ENCODE assay signal across 8 mouse cellular contexts in the genomic region with DNA sequence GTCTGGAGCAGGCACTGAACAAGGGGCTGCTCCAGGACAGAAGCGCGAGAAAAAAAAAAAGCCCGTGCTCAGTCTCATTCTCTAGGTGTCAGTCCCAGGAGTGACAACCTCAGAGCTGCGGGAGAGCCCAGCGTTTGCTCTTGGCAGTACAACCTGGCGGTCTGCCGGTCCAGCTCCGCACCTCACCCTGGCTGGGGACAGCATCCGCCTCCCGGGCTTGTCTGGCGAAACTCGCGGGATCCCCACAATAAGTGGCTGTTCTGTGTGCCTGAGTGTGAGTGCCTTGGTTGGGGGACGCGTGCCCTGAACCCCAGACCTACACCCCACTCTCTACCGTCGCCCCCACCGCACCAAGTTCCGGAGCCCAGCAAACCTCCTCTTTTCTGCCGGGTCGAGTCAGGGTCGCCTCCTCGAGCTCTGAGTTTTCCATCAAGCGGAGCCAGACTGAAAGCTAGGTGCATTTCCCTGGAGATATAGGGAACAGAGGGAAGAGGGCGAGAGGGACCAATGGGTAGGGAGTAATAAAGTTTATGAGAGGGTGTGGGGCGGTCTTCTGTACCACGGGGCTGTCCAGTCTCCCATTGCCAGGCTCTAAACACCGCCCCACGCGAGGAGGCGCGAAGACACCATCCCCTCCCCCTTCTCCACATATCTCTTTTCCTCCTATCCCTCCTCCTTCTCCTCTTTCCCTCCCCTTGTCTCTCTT. TPM values are rescaled to one million over a fixed set of nuclear protein-coding genes. Genes with fewer than 3 reads are reported as not detected.
DNase-seq lines count a peak whose midpoint lies in the region; ATAC-seq and TF ChIP-seq lines count a peak whose summit lies in the region.

No protein-coding gene starts in this region.

- H3K9ac ChIP-seq in heart, embryonic 14.5 days (ENCODE audit: low read length) = no peak overlapping the region
- H3K9ac ChIP-seq in forebrain, postnatal 0 days = no peak overlapping the region

- WGBS in heart, embryonic 14.5 days = under 1% methylated on average over 32 of the region's 32 CpGs
- WGBS in forebrain, postnatal 0 days = 1% methylated on average over 31 of the region's 32 CpGs
- under 1% methylated on average over 32 of the region's 32 CpGs for WGBS in cerebellum, adult 2 months

- H3K4me1 ChIP-seq in heart, embryonic 14.5 days (ENCODE audit: control insufficient read depth in 2 of 2, insufficient read depth in 2 of 2, low read length in 2 of 2) = peaks cover 10 to 11% of the 10 kb centered on the region in 2 experiments
- peaks cover 62% of the 10 kb centered on the region for H3K4me1 ChIP-seq in E14TG2a.4 (replicated peaks; ENCODE audit: low read depth, low read length)
- peaks cover 9% of the 10 kb centered on the region for H3K4me1 ChIP-seq in forebrain, postnatal 0 days (ENCODE audit: insufficient read depth)
- no peaks in the 10 kb centered on the region for H3K4me1 ChIP-seq in cerebellum, adult 2 months (ENCODE audit: control insufficient read depth, insufficient read depth, low read length)

- H3K4me3 ChIP-seq in heart, embryonic 14.5 days (ENCODE audit: control insufficient read depth in 1 of 2, insufficient read depth in 1 of 2, low read depth in 1 of 2, low read length in 2 of 2) = peak overlapping the region; percentile 24 to 48
- peak overlapping the region; percentile 72 for H3K4me3 ChIP-seq in E14TG2a.4 (replicated peaks; ENCODE audit: low read length)
- peak overlapping the region; percentile 30 for H3K4me3 ChIP-seq in forebrain, postnatal 0 days (ENCODE audit: low read depth, low read length)
- H3K4me3 ChIP-seq in cerebellum, adult 2 months (replicated peaks; ENCODE audit: insufficient read depth, low read depth, low read length) = no peak overlapping the region

- peak overlapping the region; percentile 81 for H3K4me2 ChIP-seq in heart, embryonic 14.5 days (ENCODE audit: low read length)
- peak overlapping the region; percentile 49 for H3K4me2 ChIP-seq in forebrain, postnatal 0 days (ENCODE audit: low read depth)

- H3K27ac ChIP-seq in heart, embryonic 14.5 days (replicated peaks in 1 of 2; ENCODE audit: control insufficient read depth in 1 of 2, insufficient read depth in 1 of 2, low read depth in 2 of 2, low read length in 2 of 2) = no peak overlapping the region
- no peak overlapping the region for H3K27ac ChIP-seq in forebrain, postnatal 0 days (ENCODE audit: low read depth, low read length)
- H3K27ac ChIP-seq in cerebellum, adult 2 months (ENCODE audit: insufficient read depth, low read length) = no peak overlapping the region

- TF ChIP-seq POLR2A in cerebellum, adult 2 months (IDR thresholded peaks at IDR 0.05; ENCODE audit: borderline replicate concordance, insufficient read depth, low read length) = no peak

- no peaks in the 10 kb centered on the region for H3K9me3 ChIP-seq in heart, embryonic 14.5 days (ENCODE audit: control insufficient read depth, low read length)
- no peaks in the 10 kb centered on the region for H3K9me3 ChIP-seq in E14TG2a.4 (ENCODE audit: low read length)
- no peaks in the 10 kb centered on the region for H3K9me3 ChIP-seq in forebrain, postnatal 0 days (ENCODE audit: low read length)

- peaks cover 98% of the 10 kb centered on the region for H3K27me3 ChIP-seq in heart, embryonic 14.5 days (ENCODE audit: control insufficient read depth, insufficient read depth, low read length)
- H3K27me3 ChIP-seq in E14TG2a.4 (ENCODE audit: insufficient read depth, low read length) = peaks cover 98% of the 10 kb centered on the region
- H3K27me3 ChIP-seq in forebrain, postnatal 0 days (ENCODE audit: insufficient read depth, low read length) = peaks cover 97% of the 10 kb centered on the region
- H3K27me3 ChIP-seq in cerebellum, adult 2 months (ENCODE audit: control insufficient read depth, insufficient read depth, low read length) = peaks cover 25% of the 10 kb centered on the region; the same call in 1 of the 2 replicates

- ATAC-seq in heart, embryonic 14.5 days (ENCODE audit: insufficient number of reproducible peaks, insufficient read depth, low FRiP score, low read depth) = peak; percentile 16; the same call in 1 of the 2 replicates
- ATAC-seq in forebrain, postnatal 0 days = 0 out of 2 replicates have a peak, but pooled peaks have one; percentile 25
- 0 out of 2 replicates have a peak, but pooled peaks have one; percentile 4 for ATAC-seq in megakaryocyte progenitor cell, adult 5-6 weeks (replicated peaks; ENCODE audit: poor library complexity)

- H3K36me3 ChIP-seq in heart, embryonic 14.5 days (ENCODE audit: control insufficient read depth, insufficient read depth, low read length) = no peaks in the 10 kb centered on the region
- no peaks in the 10 kb centered on the region for H3K36me3 ChIP-seq in E14TG2a.4 (ENCODE audit: insufficient read depth, low read length)
- H3K36me3 ChIP-seq in forebrain, postnatal 0 days (ENCODE audit: insufficient read depth) = no peaks in the 10 kb centered on the region

- no peak for DNase-seq in heart, postnatal 4 days
- DNase-seq in forebrain, postnatal 0 days = no peak
- no peak for DNase-seq in layer of hippocampus, adult 18-20 months (ENCODE audit: low spot score in 2 of 2)
- no peak for DNase-seq in cerebellum, adult 2 months
- no peak for DNase-seq in cerebellum, adult 18-20 months

- TF ChIP-seq CTCF in E14TG2a.4 (conservative IDR thresholded peaks at IDR 0.05; ENCODE audit: low read length) = no peak
- TF ChIP-seq CTCF in forebrain, postnatal 0 days (IDR thresholded peaks at IDR 0.05; ENCODE audit: low read depth) = no peak
- no peak for TF ChIP-seq CTCF in cerebellum, adult 2 months (IDR thresholded peaks at IDR 0.05; ENCODE audit: borderline replicate concordance, insufficient read depth, low read depth, low read length)

RNA-seq across cellular contexts. Expression of a gene that starts 0.6 kb away (rescaled TPM):
- not detected in 2 replicates for polyA plus RNA-seq in heart, embryonic 14.5 days (2014; fragmentation: Nextera tagmentation; extraction: Ambion mirVana)
- total RNA-seq in heart, postnatal 4 days (2021) = not detected
- not detected in 2 replicates for total RNA-seq in forebrain, postnatal 0 days (2014; rRNA removed)
- not detected in 2 replicates for polyA plus RNA-seq in forebrain, postnatal 0 days (2015; fragmentation: Nextera tagmentation; extraction: Ambion mirVana)
- total RNA-seq in megakaryocyte progenitor cell, adult 5-6 weeks (2015) = not detected in 2 replicates
- not detected in 2 replicates for total RNA-seq in megakaryocyte progenitor cell, adult 5-6 weeks (2017)
- total RNA-seq in layer of hippocampus, adult 18-20 months (2021) = not detected
- not detected in 2 replicates for polyA plus RNA-seq in cerebellum, adult 2 months (2012; rRNA removed)

RNA-seq across cellular contexts. Expression of a gene that starts 32.3 kb away (rescaled TPM):
- polyA plus RNA-seq in heart, embryonic 14.5 days (2014; fragmentation: Nextera tagmentation; extraction: Ambion mirVana) = not detected in 2 replicates
- not detected for total RNA-seq in heart, postnatal 4 days (2021)
- 0.19 and 0.77 TPM in 2 replicates for total RNA-seq in forebrain, postnatal 0 days (2014; rRNA removed)
- polyA plus RNA-seq in forebrain, postnatal 0 days (2015; fragmentation: Nextera tagmentation; extraction: Ambion mirVana) = 0.38 and 0.53 TPM in 2 replicates
- not detected in 2 replicates for total RNA-seq in megakaryocyte progenitor cell, adult 5-6 weeks (2015)
- total RNA-seq in megakaryocyte progenitor cell, adult 5-6 weeks (2017) = not detected in 2 replicates
- under 1 TPM; 0.20 to 0.37 TPM for total RNA-seq in layer of hippocampus, adult 18-20 months (2021)
- 0.05 TPM in 1 of 2 replicates, not detected in the other for polyA plus RNA-seq in cerebellum, adult 2 months (2012; rRNA removed)

RNA-seq across cellular contexts. Expression of a gene that starts 32.9 kb away (rescaled TPM):
- 0.22 TPM in 2 replicates for polyA plus RNA-seq in heart, embryonic 14.5 days (2014; fragmentation: Nextera tagmentation; extraction: Ambion mirVana)
- under 1 TPM; 0.56 to 0.88 TPM for total RNA-seq in heart, postnatal 4 days (2021)
- total RNA-seq in forebrain, postnatal 0 days (2014; rRNA removed) = not detected in 2 replicates
- polyA plus RNA-seq in forebrain, postnatal 0 days (2015; fragmentation: Nextera tagmentation; extraction: Ambion mirVana) = not detected in 2 replicates
- not detected in 2 replicates for total RNA-seq in megakaryocyte progenitor cell, adult 5-6 weeks (2015)
- not detected in 2 replicates for total RNA-seq in megakaryocyte progenitor cell, adult 5-6 weeks (2017)
- not detected for total RNA-seq in layer of hippocampus, adult 18-20 months (2021)
- not detected in 2 replicates for polyA plus RNA-seq in cerebellum, adult 2 months (2012; rRNA removed)

RNA-seq across cellular contexts. Expression of a gene that starts 51.9 kb away (rescaled TPM):
- polyA plus RNA-seq in heart, embryonic 14.5 days (2014; fragmentation: Nextera tagmentation; extraction: Ambion mirVana) = not detected in 2 replicates
- not detected for total RNA-seq in heart, postnatal 4 days (2021)
- not detected in 2 replicates for total RNA-seq in forebrain, postnatal 0 days (2014; rRNA removed)
- not detected in 2 replicates for polyA plus RNA-seq in forebrain, postnatal 0 days (2015; fragmentation: Nextera tagmentation; extraction: Ambion mirVana)
- not detected in 2 replicates for total RNA-seq in megakaryocyte progenitor cell, adult 5-6 weeks (2015)
- total RNA-seq in megakaryocyte progenitor cell, adult 5-6 weeks (2017) = not detected in 2 replicates
- not detected for total RNA-seq in layer of hippocampus, adult 18-20 months (2021)
- not detected in 2 replicates for polyA plus RNA-seq in cerebellum, adult 2 months (2012; rRNA removed)

RNA-seq across cellular contexts. Expression of a gene that starts 54.5 kb away (rescaled TPM):
- polyA plus RNA-seq in heart, embryonic 14.5 days (2014; fragmentation: Nextera tagmentation; extraction: Ambion mirVana) = 0.46 and 0.70 TPM in 2 replicates
- not detected for total RNA-seq in heart, postnatal 4 days (2021)
- total RNA-seq in forebrain, postnatal 0 days (2014; rRNA removed) = not detected in 2 replicates
- polyA plus RNA-seq in forebrain, postnatal 0 days (2015; fragmentation: Nextera tagmentation; extraction: Ambion mirVana) = 0.28 TPM in 1 of 2 replicates, not detected in the other
- not detected in 2 replicates for total RNA-seq in megakaryocyte progenitor cell, adult 5-6 weeks (2015)
- not detected in 2 replicates for total RNA-seq in megakaryocyte progenitor cell, adult 5-6 weeks (2017)
- total RNA-seq in layer of hippocampus, adult 18-20 months (2021) = not detected
- polyA plus RNA-seq in cerebellum, adult 2 months (2012; rRNA removed) = not detected in 2 replicates
